Mouse (Mus musculus) kidney, embryonic 14.5 days (tissue): ENCODE data around the gene Zfp385c. TPM values are rescaled to one million over a fixed set of nuclear protein-coding genes. Genes with fewer than 3 reads are reported as not detected.
A peak's percentile ranks its signal among the peaks of the same experiment; 100 is the strongest.

Experiments used
- ATAC-seq: fragments of 200-750 bp; cut with Nextera tagmentation; 2 replicates; pipeline ENCODE4 v1.8.0; 2017; ENCODE audit warnings: moderate number of reproducible peaks, mild to moderate bottlenecking, moderate TSS enrichment, moderate library complexity; ENCODE audit not compliant: low FRiP score, low TSS enrichment
- H3K27ac ChIP-seq: fragments of 300-500 bp; sonication (generic); 2 replicates; pipeline ENCODE4 v1.5.1; 2014; ENCODE audit warnings: low read depth, mild to moderate bottlenecking, low read length, moderate library complexity, mixed read lengths
- H3K27me3 ChIP-seq: fragments of 300-500 bp; sonication (generic); 2 replicates; pipeline ENCODE4 v1.6.1; 2014; ENCODE audit warnings: mild to moderate bottlenecking, low read length; ENCODE audit not compliant: control insufficient read depth, insufficient read depth
- H3K36me3 ChIP-seq: fragments of 300-500 bp; sonication (generic); 2 replicates; pipeline ENCODE4 v1.6.1; 2014; ENCODE audit warnings: low read length, mixed read lengths; ENCODE audit not compliant: control insufficient read depth, insufficient read depth
- H3K4me1 ChIP-seq: fragments of 300-500 bp; sonication (generic); 2 replicates; pipeline ENCODE4 v1.6.1; 2014; ENCODE audit warnings: low read length, mixed read lengths; ENCODE audit not compliant: control insufficient read depth, insufficient read depth
- H3K4me2 ChIP-seq: fragments of 300-500 bp; sonication (generic); replicated peaks from 2 replicates; pipeline ENCODE4 v1.6.1; 2014; ENCODE audit warnings: low read depth, mild to moderate bottlenecking, low read length
- H3K4me3 ChIP-seq: fragments of 300-500 bp; sonication (generic); 2 replicates; pipeline ENCODE4 v1.5.1; 2014; ENCODE audit warnings: mild to moderate bottlenecking, low read length
- H3K9ac ChIP-seq: fragments of 300-500 bp; sonication (generic); 2 replicates; pipeline ENCODE4 v1.6.1; 2014; ENCODE audit warnings: low read depth, mild to moderate bottlenecking, low read length, moderate library complexity
- H3K9me3 ChIP-seq: fragments of 300-500 bp; sonication (generic); 2 replicates; pipeline ENCODE4 v1.6.1; 2016; ENCODE audit warnings: low read length; ENCODE audit not compliant: control insufficient read depth
- WGBS: fragments of 180-500 bp; shearing (Covaris S2); extraction: QIAGEN DNeasy Blood & Tissue Kit; methylation state at CpG from one replicate; pipeline ENCODE4 v1.1.7; 2014; 5-methylcytosine and 5-hydroxymethylcytosine counted together
- polyA plus RNA-seq: library from polyadenylated mRNA; unstranded; fragments of >200 nt; fragmentation: Nextera tagmentation; extraction: Ambion mirVana; gene quantifications from 2 replicates; pipeline ENCODE4 v1.2.1, GENCODE M21; 2014

Gene Zfp385c
- polyA plus RNA-seq, 1 experiment from 2014 or later: 0.50 TPM

GRCm38 (mm10) chr11:100609997-100610680 is 82.1 kb downstream of the Zfp385c start:
- H3K27me3 ChIP-seq: no peaks in the 10 kb centered on the region
- WGBS: 80% methylated on average over 9 of the region's 9 CpGs
- ATAC-seq: no peak
- H3K4me3 ChIP-seq: no peak overlapping the region
- no peaks in the 10 kb centered on the region; the same call in 1 of the 2 replicates for H3K4me1 ChIP-seq
- H3K9me3 ChIP-seq: no peaks in the 10 kb centered on the region
- H3K36me3 ChIP-seq: peaks cover 17% of the 10 kb centered on the region
- H3K27ac ChIP-seq: peak overlapping the region; percentile 42; the same call in 1 of the 2 replicates
- no peak overlapping the region for H3K4me2 ChIP-seq
- H3K9ac ChIP-seq: no peak overlapping the region

DNA sequence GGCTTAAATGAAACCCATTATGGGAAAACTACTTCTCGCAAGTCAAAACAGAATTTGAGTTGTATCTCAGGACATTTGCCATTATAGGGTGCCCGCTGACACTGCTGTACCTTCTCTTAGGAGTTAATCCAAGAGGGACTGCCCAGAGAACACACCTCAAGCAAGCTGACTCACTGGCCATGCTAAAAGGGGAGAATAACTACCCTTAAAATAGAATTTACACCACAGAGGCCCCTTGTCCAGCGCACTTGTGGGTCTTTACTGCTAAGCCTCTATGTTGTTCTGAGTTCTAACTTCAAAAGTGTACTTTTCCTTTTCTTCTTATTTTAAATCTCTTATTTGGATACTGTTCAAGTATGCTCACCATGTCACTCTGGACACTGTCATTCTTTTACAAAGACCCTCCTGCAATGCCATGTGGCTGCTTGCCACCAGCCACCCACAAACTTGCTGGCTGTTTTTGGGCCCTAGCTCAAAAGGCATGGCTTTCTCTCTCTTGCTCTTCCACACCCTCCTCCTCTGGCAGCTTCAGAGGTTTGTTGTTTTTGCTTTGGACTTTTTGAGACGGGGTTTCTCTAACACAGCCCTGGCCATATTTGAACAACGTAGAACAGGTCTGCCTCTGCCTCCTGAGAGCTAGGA is 82.8 kb downstream of the Zfp385c start:
- no peaks in the 10 kb centered on the region for H3K9me3 ChIP-seq
- ATAC-seq: no peak
- H3K27ac ChIP-seq: peak overlapping the region; percentile 42; the same call in 1 of the 2 replicates
- no peaks in the 10 kb centered on the region; the same call in 1 of the 2 replicates for H3K4me1 ChIP-seq
- H3K4me2 ChIP-seq: no peak overlapping the region
- no peak overlapping the region for H3K4me3 ChIP-seq
- H3K27me3 ChIP-seq: no peaks in the 10 kb centered on the region
- H3K9ac ChIP-seq: no peak overlapping the region
- WGBS: 84% methylated on average over 5 of the region's 5 CpGs
- H3K36me3 ChIP-seq: peaks cover 17% of the 10 kb centered on the region

DNA sequence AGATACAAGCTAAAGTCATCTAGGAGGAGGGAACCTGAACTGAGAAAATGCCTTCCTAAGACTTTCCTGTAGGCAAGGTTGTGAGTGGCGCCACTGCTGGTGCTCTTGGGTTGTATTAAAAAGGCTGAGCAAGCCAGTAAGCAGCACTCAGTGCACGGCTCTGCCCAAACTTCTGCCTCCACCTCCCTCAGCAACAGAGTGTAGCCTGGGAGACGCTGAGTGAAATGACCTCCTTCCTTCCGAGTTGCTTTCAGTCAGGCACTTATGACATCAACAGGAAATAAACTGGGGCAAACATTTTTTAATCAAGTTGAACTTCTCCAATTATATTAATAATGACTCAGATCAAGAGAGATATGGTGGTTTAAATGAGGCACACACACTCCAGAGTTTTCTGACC is 83.5 kb downstream of the Zfp385c start:
- Histone ChIP-seq H3K4me1 (no peaks in the 10 kb centered on the region; the same call in 1 of the 2 replicates), H3K4me2 (no peak overlapping the region), H3K9ac (no peak overlapping the region), H3K27ac (no peak overlapping the region), H3K4me3 (no peak overlapping the region), H3K9me3 (no peaks in the 10 kb centered on the region), H3K27me3 (no peaks in the 10 kb centered on the region), H3K36me3 (peaks cover 17% of the 10 kb centered on the region)
- no peak for ATAC-seq
- 78% methylated on average over 4 of the region's 4 CpGs for WGBS

- Histone ChIP-seq H3K36me3 (peaks cover 16% of the 10 kb centered on the region), H3K4me2 (no peak overlapping the region), H3K9me3 (no peaks in the 10 kb centered on the region), H3K27ac (no peak overlapping the region), H3K27me3 (no peaks in the 10 kb centered on the region), H3K9ac (no peak overlapping the region), H3K4me1 (no peaks in the 10 kb centered on the region; the same call in 1 of the 2 replicates), H3K4me3 (no peak overlapping the region)
- no peak for ATAC-seq
- 93% methylated on average over 6 of the region's 6 CpGs for WGBS
These were observed 85.1 kb downstream of the Zfp385c start for GRCm38 (mm10) chr11:100607121-100607520.

- WGBS: 87% methylated on average over 10 of the region's 10 CpGs
- Histone ChIP-seq H3K27ac (no peak overlapping the region), H3K36me3 (peaks cover 22% of the 10 kb centered on the region), H3K4me1 (no peaks in the 10 kb centered on the region; the same call in 1 of the 2 replicates), H3K27me3 (no peaks in the 10 kb centered on the region), H3K4me3 (no peak overlapping the region), H3K9ac (no peak overlapping the region), H3K4me2 (no peak overlapping the region), H3K9me3 (no peaks in the 10 kb centered on the region)
- no peak for ATAC-seq
These were observed 86.8 kb downstream of the Zfp385c start for GRCm38 (mm10) chr11:100605451-100605850.

GRCm38 (mm10) chr11:100604321-100605005 is 87.8 kb downstream of the Zfp385c start:
- Histone ChIP-seq H3K9ac (no peak overlapping the region), H3K27ac (no peak overlapping the region), H3K27me3 (no peaks in the 10 kb centered on the region), H3K4me1 (no peaks in the 10 kb centered on the region), H3K4me2 (no peak overlapping the region), H3K9me3 (no peaks in the 10 kb centered on the region), H3K4me3 (no peak overlapping the region), H3K36me3 (peaks cover 32% of the 10 kb centered on the region)
- WGBS: 79% methylated on average over 4 of the region's 4 CpGs
- peak; percentile 24; the same call in 1 of the 2 replicates for ATAC-seq

GRCm38 (mm10) chr11:100603813-100604212 is 88.4 kb downstream of the Zfp385c start:
- peak overlapping the region; percentile 32; the same call in 1 of the 2 replicates for H3K27ac ChIP-seq

DNA sequence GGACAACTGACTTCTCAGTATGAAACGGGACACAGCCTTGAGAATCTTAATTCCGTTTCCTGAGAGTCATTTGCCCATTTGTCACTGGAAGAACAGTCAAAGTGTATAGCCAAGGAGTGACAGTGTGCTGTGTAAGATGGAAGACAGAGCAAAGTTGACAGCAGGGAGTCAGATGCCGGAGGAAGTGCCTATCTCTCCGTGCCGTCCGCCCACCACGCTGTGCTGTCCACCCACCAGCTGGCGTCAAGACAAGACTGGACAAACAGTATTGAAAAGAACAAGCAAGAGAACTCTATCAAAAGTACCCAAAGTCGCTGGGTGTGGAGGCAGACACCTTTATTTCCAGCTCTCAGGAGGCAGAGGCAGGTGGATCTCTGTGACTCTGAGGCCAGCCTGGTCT is 89.1 kb downstream of the Zfp385c start:
- Histone ChIP-seq H3K4me3 (no peak overlapping the region), H3K36me3 (peaks cover 42% of the 10 kb centered on the region), H3K27me3 (no peaks in the 10 kb centered on the region), H3K9me3 (no peaks in the 10 kb centered on the region), H3K9ac (no peak overlapping the region), H3K4me2 (no peak overlapping the region), H3K27ac (no peak overlapping the region), H3K4me1 (no peaks in the 10 kb centered on the region)
- ATAC-seq: no peak
- 91% methylated on average over 9 of the region's 9 CpGs for WGBS

More at GRCm38 (mm10) chr11:100603813-100604212, 88.4 kb downstream of the Zfp385c start:
- 70% methylated on average over 8 of the region's 8 CpGs for WGBS
- Histone ChIP-seq H3K36me3 (peaks cover 39% of the 10 kb centered on the region), H3K4me2 (no peak overlapping the region), H3K9me3 (no peaks in the 10 kb centered on the region), H3K4me3 (no peak overlapping the region), H3K27me3 (no peaks in the 10 kb centered on the region), H3K9ac (no peak overlapping the region), H3K4me1 (no peaks in the 10 kb centered on the region)
- no peak for ATAC-seq

DNA sequence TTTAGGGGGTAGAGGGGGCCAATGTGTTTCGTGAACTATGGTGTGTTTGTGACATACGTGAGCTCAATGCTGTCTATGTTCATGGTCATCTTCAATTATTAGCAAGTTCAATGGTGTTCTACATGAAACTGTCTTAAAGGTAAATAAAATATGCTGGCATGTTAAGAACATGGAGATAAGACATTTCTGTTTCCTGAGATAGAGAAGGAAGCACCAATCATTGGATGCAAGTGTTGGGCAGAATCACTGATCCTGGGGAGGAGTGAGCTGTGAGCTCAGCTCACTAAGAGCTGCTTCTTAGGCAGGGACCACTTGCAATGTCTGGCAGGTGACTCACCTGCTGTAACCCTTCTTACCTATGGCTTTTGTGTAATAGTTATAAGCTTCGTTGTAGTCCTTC is 90.9 kb downstream of the Zfp385c start:
- Histone ChIP-seq H3K9me3 (no peaks in the 10 kb centered on the region), H3K9ac (no peak overlapping the region), H3K27me3 (no peaks in the 10 kb centered on the region), H3K27ac (no peak overlapping the region), H3K4me3 (no peak overlapping the region), H3K36me3 (peaks cover 58% of the 10 kb centered on the region), H3K4me2 (no peak overlapping the region), H3K4me1 (no peaks in the 10 kb centered on the region)
- no peak for ATAC-seq
- over 99% methylated on average over 3 of the region's 3 CpGs for WGBS
